Mouse (Mus musculus): ENCODE data around the gene Kcnk13.

The Kcnk13 gene

DNA sequence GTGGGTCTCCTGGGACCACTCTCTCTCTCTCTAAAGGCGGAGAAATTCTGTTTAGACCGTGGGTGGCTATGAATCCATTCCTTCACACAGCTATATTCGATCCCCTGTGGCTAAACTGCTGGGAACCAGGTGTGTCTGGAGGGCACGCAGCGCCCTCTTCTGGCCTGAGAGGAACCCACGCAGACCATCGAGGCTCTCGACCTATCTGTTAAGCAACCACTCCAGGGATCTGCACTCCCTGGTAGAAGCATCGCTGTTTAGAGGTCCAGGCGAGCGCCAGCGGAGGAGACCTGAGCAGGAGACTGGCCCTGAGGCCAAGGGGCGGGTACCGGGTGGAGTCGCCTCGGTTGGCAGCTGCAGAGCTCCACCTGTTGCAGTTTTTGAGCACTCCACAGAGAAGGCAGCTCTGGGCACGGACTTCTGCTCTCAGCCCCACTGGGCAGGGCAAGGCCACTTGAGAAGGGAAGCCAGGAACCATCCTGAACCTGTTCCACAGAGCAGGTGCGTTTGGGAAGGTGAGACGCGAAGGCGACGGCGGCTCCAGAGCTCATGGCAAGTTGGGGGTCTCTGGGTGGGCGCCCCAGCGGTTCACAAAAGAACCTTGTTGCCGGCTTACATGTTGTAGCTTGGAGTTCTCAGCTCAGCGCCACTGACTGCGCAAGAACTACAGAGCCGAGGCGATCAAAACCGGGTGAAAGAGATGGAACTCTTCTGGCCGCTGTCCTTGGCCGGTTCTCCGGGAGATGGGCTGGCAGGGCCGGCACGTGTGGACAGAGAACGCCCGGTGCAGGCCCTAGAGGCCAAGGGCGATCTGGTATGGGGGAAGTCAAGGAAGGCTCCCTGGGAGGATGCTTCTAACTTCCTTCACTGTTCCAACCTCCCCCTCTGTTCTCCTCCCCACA is at the start of gene Kcnk13:
Gene Kcnk13, plus strand, starts transcription at position 199 of the 902 bp plus-strand sequence.
- no peak for DNase-seq (ENCODE audit: extremely low spot score, low read depth, low spot score)

DNA sequence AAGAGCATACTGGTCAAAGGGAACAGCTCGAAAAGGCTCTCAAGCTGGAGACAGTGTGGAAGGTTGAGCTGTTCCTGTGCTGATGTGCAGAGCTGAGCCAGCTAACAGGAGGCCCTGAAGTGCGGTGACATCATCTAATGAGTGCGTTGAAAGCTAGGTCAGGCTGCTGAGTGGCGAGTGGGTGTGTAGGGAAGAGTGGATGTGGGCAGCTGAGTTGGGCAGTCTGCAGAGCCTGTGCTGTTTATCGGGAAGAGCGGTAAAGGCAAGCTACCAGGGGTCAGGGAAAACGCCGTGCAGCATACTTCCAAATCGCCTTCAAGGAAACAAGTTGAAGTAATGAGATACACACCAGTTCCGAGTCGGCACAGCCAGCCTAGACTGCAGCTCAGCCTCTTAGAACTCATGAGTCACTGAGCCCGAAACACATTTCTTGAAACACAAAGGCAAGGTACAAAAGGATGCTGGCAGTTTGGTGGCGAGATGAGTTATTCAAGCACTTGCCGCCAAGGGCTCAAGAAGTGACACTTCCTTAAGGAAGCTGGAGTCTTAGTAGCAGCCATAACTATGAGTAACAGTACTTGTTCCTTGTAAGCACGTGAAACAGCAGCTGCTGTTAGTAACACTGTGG is 46.4 kb upstream of the Kcnk13 start:
- DNase-seq (ENCODE audit: extremely low spot score, low read depth, low spot score) = no peak

DNA sequence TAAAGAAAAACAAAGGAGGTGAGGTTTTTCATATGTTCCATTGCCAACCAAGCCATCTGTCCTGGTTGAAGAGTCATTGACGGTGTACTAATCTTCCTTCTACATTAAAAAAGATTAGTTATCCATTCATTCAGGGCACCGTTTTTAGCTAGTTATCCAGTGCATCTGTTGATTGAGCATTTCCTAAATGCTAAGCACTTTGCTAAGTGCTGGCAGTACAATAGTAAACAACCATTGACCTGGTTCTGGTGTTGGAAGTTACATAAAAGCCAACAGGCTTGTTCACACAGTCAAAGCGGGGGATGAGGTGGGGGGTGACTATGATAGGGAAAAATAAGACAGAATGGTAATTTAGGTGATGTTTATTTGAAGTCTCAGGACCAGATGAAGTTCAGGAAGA is 44.7 kb upstream of the Kcnk13 start:
- no peak for DNase-seq (ENCODE audit: extremely low spot score, low read depth, low spot score)

- DNase-seq (ENCODE audit: extremely low spot score, low read depth, low spot score) = peak; percentile 3
Observed at GRCm38 (mm10) chr12:99921045-99921444, 43.3 kb upstream of the Kcnk13 start.

DNA sequence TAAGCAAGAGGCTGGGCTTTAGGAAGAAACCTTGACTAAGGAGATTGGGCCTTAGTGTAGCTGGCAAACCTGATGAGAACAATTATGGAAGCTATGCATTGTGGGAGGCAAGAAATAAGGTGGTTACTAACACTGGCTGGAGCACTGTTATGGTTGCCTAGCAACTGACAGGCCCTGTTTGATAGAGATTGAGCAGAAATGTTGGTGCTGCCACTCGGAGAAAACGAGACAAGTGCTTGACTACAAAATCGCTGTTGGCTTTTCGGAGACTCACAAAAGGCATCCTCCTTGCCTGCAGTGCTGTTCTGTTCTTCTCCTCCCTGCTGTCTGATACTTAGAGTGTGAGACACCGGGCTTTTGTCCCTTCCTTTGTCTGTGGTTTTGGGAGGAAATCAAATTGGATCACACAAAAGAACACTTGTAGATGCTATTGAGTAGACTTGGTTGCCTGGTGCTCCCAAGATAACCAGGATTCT is 41.1 kb upstream of the Kcnk13 start:
- no peak for DNase-seq (ENCODE audit: extremely low spot score, low read depth, low spot score)

- DNase-seq (ENCODE audit: extremely low spot score, low read depth, low spot score) = no peak
Observed at GRCm38 (mm10) chr12:99923703-99924102, 40.6 kb upstream of the Kcnk13 start.

- no peak for DNase-seq (ENCODE audit: extremely low spot score, low read depth, low spot score)
Observed at GRCm38 (mm10) chr12:99928311-99928710, 36.0 kb upstream of the Kcnk13 start.

- no peak for DNase-seq (ENCODE audit: extremely low spot score, low read depth, low spot score)
Observed at GRCm38 (mm10) chr12:99929160-99929559, 35.1 kb upstream of the Kcnk13 start.

GRCm38 (mm10) chr12:99932245-99932644 is 32.1 kb upstream of the Kcnk13 start:
- no peak for DNase-seq (ENCODE audit: extremely low spot score, low read depth, low spot score)

GRCm38 (mm10) chr12:99933630-99934029 is 30.7 kb upstream of the Kcnk13 start:
- DNase-seq (ENCODE audit: extremely low spot score, low read depth, low spot score) = no peak

DNA sequence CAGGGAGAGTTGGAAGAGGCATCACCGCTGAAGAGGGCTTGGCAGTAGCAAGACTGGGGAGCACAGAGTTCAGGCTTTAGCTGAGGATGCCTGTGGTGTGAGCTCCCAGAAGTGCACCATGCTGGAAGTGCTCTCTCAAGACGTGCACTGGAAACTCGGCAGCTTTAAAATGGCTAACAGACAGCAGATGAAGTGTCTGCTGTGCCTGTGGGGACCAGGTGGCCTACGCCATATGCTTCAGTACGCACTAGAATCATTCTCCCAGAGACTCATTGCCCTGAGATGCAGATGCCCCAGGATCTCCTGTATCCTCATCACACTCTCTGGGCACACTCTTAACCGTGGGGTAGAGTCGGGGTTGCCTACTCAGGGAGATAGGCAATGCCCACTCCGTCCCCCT is 28.9 kb upstream of the Kcnk13 start:
- DNase-seq (ENCODE audit: extremely low spot score, low read depth, low spot score) = no peak

- no peak for DNase-seq (ENCODE audit: extremely low spot score, low read depth, low spot score)
Observed at GRCm38 (mm10) chr12:99938476-99938875, 25.8 kb upstream of the Kcnk13 start.

DNA sequence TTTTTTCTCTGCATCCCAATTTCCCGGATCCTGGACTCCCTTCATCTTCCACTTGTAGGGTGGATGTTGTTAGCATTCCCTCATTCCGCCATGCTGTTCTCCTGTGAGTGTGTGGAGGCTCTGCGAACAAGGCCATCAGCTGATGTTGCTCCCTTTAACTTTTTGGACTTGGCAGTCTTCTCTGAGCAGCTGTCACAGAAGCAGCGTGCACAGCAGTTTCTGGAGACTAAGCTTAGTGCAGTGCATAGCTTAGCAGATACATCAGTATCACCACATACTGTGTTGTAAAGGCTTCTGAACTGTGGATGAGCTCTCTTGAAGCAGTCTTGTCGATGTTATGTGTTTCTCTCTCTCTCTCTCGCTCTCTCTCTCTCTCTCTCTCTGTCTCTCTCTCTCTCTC is 25.1 kb upstream of the Kcnk13 start:
- no peak for DNase-seq (ENCODE audit: extremely low spot score, low read depth, low spot score)

DNA sequence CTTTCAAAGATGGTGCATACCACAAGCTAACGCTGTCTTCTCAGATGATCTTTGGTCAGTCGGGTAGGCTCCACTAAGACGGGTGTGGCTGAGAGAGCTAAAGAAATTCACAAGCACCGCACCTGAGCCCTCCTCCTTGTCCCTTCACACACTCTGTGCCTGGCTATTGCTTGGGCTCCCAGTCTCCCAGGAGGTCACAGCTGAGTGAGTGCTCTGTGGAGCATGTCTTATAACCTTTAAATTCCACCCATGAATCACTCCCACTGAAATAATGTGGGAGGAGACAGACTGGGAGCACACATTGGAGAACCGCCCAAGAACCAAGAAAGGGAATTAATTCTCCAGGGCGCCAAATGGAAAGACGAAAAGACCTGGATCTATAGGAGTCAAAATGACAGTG is 23.6 kb upstream of the Kcnk13 start:
- DNase-seq (ENCODE audit: extremely low spot score, low read depth, low spot score) = no peak

DNA sequence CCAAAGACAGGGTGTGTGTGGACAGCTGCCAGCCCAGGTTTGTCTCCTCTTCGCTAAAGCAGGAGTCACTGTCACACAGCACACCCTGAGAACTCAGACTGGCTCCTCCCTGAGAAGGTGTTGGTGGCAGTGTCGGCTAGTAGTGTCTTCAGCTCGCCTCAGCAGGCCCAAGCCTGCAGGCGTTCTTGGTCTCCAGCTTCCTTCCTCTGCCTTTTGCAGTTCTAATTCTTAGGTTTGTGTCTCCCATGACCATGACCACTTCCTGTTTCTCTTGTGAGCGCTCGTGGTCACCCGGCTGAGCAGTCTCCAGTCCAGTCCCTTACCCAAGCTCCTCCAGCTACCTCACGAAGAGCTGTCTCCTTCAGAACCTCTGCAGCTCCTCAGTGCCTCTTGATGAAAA is 21.9 kb upstream of the Kcnk13 start:
- DNase-seq (ENCODE audit: extremely low spot score, low read depth, low spot score) = no peak

DNA sequence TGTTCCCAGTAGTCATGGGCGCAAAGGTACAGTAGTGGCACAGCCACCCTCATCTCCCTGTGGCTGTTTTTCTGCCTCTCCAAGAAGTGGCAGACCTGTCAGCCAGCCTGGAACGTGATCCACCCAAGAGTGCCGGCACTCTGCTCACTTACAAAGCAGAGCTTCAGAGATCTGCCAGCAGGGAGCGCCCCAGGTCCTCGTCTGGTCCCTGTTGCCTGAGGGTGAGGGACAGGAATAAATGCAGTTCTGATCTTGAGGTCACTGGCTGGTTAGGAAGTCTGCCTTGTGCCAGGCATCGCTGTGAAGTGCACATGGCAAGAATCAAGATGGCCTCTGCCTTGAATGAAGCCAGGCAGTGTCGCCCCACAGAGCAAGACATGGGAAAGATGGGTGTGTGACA is 11.4 kb upstream of the Kcnk13 start:
- no peak for DNase-seq (ENCODE audit: extremely low spot score, low read depth, low spot score)

DNA sequence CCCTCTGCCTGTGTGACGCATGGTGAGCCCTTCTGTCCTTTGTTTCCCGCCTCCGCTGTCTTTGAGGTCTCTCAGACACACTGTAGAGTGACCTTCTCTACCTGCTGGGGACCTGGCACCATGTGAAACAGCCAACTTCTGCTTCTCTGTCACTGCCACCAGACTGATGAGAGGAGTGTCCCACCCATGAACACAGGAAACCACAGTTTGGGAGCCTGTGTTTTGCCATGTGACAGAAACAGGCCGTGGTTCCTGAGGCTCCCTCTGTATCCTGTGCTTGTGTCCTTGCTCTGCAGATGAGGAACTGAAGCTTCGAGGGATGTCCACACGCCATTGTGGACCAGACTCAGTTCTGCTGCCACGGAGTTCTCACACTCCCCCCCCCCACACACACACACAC is 7.9 kb upstream of the Kcnk13 start:
- DNase-seq (ENCODE audit: extremely low spot score, low read depth, low spot score) = no peak

DNA sequence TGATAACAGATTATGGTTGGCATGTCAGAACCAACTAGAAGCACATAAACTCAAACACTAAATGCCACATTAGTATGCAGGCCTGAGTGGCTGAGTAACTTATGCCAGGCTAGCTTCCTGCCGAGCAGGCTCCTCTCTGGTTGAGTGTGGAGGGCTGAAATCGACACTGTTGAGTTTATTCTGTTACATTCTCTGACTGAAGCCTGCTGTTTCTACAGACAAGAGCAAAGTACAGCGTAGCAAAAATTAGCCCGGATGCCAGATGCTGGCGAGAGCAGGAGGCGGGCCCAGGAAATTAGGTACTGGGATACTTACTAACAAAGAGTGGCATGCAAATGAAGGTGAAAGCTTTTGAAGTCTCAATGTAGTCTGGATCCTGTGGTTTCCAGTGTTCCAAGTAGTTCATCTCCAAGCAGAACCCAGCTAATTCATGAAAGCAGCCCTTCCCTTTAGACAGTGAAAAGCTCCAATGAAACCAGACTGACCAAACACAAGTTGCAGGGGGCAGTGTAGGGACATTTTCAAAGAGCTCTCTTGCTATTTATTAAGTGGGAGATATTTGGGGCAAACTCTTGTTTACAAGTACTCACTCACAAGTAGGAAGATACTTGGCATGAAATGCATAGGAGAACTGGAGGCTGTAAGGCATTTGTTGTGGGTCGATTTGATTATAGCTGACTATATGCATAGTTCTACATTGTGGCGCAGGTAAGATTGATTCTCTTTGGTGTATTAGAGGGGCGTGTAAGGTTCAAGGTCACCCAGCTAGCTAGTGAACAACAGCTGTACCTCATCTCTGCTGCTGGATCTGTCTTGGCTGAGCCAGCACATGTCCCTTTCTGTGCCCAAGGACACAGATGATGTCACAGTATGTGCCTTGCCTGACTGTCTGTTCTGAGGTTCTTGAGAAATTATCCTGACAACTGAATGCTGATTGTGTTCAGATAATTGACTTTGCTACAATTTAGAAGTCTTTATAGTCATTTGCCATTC is 5.9 kb upstream of the Kcnk13 start:
- no peak for DNase-seq (ENCODE audit: extremely low spot score, low read depth, low spot score)

DNA sequence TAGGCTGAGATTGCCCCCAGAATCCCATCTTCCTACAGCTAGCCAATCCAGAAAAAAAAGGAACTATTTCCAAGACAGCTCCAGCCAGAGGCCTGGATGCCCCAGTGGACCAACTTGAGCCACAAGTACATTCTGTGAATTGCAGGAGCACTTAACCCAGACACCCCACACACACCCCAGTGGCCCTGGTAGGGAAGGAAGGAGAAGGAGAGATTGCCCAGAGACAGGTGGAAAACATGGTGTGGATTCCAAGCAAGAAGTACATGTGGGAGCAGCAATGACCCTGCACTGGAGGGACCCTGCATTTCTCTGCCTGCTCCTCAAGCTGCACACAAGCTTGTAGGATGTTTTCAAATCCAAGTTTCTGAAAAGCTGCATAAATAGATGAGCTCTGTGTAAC is 5.0 kb upstream of the Kcnk13 start:
- no peak for DNase-seq (ENCODE audit: extremely low spot score, low read depth, low spot score)

GRCm38 (mm10) chr12:99959930-99960329 is 4.4 kb upstream of the Kcnk13 start:
- no peak for DNase-seq (ENCODE audit: extremely low spot score, low read depth, low spot score)

DNA sequence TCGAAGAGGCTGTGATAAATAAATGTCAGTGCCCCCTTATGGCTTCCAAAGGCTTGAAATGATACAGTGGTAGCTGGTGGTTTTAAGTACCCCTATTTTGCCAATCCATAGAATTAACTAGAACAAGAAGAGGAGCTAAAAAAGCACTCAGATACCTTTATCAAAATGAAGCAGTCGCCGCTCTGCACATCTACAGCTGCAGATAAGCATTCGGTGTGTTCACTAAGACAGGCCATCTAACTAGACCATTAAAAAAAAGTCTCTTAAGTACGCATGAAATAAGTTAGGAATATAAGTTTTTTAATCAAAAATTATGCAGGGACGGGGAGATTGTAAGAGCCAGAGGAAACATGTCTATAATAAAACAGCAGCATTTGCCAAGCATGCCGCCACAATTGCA is 3.6 kb upstream of the Kcnk13 start:
- DNase-seq (ENCODE audit: extremely low spot score, low read depth, low spot score) = no peak

Data from hindlimb bud, embryonic 11.5 days (tissue).